Mouse (Mus musculus) bone marrow, adult 2 months (tissue): ENCODE results near the gene Nckipsd.

Experiments
- CTCF ChIP-seq: fragments of 200-500 bp; IDR thresholded peaks from 2 replicates; pipeline ENCODE4 v1.5.1; 2011; ENCODE audit warnings: low read length, control low read depth; ENCODE audit not compliant: control insufficient read depth, insufficient read depth
- POLR2A ChIP-seq: fragments of 200-500 bp; IDR thresholded peaks from 2 replicates; pipeline ENCODE4 v1.6.1; 2011; ENCODE audit warnings: low read depth, mild to moderate bottlenecking, control low read depth, low read length, borderline replicate concordance; ENCODE audit not compliant: control insufficient read depth

DNA sequence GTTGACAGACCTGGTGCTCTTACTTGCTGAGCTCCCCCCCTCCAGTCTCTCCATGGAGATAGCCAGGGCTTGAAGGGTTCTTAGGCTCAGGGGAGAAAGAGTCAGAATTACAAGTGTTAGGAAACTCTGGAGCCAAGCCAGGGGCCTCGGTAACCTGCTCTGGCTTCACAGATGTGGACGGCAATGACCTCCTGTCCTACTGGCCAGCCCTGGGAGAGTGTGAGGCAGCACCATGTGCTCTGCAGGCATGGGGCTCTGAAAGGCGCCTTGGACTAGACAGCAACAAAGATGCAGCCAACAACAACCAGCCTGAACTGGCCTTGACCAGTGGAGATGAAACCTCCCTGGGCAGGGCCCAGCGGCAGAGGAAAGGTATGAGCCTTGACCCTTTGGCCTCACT, 39.2 kb downstream of the Nckipsd start:
- no peak for TF ChIP-seq CTCF
- no peak for TF ChIP-seq POLR2A
